Mouse (Mus musculus) left cerebral cortex, postnatal 4 days (tissue): Measurements from ENCODE around the gene Gm43951. TPM values are rescaled to one million over a fixed set of nuclear protein-coding genes. Genes with fewer than 3 reads are reported as not detected.

Experiments used
- DNase-seq: peaks from one replicate; pipeline ENCODE4 v3.0.0-alpha.2; 2022
- intact Hi-C: fragments of 180-260 bp; cut with DNase I; formaldehyde crosslinking; loops from one replicate; pipeline ENCODE4 v1.15.1; 2025
- total RNA-seq, 2 experiments: library from RNA; stranded (reverse); gene quantifications; 2 replicates each; pipeline ENCODE4 v1.2.3; 2021

Gene Gm43951
- 10 to 100 TPM; 11.8 to 12.6 TPM for total RNA-seq

- peak; percentile 28 for DNase-seq
- intact Hi-C loops, result loop anchor here (5.0 kb wide), 1 partner anchor 154 kb away; no protein-coding TSS in a partner anchor
Measured at GRCm38 (mm10) chr11:72206341-72207203, at the start of gene Gm43951. TSS of gene Gm43951 (minus strand) at chr11:72206840.

DNA sequence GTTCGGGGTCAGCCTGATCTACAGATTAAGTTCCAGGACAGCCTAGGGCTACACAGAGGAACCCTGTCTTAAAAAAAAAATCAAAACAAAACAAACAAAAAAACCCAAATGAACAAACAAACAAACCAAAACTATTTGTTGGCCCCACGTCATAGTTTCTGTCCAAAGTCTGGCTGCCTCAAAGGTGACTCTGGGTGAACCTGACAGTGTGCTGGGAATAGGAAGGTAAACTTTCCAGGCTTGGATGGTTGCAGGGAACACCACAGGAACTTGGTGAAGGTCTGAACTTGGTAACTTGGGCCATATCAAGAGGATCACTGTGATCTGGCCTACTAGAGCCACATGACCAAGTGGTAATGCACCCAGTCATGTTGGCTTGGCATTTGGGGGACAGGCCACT is 49.8 kb upstream of the Gm43951 start:
- intact Hi-C loops, result no loop called here
- no peak for DNase-seq

DNA sequence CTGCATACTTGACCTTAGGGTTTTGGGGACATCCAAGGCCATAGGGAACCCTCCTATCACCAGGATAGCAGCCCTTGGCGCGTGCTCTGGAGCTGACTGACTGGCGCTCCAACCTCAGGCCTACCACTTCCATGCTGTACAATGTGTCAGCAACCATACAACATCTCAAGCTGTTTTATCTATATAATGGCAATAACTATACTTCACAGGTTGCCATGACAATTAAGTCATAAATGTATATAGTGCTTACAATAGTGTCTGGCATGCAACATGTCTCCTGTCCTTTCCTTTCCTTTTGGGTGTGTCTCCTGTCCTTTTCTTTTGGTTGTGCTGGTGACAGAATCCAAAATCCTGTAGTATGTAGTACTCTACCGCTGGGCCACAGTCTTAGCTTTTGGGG is 49.0 kb upstream of the Gm43951 start:
- intact Hi-C loops, result no loop called here
- no peak for DNase-seq

DNA sequence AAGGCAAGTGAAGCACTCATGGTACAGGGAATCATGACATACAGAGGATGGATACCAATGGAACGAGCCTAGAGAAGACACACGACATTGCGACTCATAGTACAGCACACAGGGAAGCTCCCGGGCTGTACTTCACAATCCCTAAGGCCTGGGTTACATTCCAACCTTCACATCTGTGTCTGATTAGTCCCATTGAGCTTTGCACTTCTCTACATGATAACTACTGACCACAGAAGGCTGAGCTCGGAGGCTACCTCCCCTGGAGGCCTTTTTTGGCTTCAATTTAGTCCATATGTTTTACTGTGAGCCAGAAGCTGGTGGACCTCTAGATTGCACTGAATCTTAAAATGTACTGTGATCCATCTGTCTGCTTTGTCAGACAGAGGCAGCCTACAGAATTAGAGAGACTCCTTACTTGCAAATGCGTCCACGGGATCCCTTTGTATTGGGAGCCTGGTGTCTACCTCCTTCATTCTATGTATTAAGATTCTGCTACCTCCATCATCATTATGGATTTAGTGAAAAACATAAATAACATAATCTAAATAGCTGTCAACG is 38.6 kb upstream of the Gm43951 start:
- DNase-seq, result no peak
- intact Hi-C loops, result no loop called here

DNA sequence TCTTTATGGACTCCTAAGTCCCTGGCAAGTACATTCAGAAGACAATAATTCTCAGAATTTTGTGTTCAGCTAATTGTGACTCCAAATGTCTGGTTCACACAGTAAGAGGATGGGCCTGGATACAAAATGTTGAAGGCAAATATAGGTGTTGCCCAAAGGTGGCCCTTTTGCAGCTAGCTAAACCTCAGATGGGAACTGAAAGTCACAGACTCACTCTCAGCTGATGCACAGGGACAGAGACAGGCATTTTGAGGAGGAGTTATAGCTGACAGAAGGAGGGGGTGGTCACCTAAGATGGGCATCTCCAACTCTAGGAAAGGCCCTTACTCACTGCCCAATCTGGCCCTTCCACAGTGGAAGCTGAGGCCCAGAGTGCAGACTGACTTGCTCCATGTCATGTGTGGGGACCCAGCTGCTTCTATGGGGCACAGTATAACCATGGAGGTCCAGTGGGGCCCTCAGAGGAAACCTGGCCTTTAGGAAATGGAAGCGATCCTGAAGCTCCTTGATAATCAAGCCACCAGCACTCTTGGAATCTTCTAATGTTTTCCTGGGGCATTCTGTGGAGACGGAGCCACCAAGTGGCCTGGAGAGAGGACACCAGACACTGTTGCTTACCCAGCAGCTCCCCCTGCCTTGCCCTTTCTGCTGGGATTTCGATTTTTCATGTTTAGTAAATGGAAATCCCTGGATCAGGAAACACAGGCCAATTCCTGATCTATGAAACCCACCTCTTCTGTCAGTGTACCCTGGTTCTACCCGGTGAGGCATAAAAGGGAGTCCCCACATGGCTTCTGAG is 33.6 kb upstream of the Gm43951 start:
- intact Hi-C loops, result no loop called here

DNA sequence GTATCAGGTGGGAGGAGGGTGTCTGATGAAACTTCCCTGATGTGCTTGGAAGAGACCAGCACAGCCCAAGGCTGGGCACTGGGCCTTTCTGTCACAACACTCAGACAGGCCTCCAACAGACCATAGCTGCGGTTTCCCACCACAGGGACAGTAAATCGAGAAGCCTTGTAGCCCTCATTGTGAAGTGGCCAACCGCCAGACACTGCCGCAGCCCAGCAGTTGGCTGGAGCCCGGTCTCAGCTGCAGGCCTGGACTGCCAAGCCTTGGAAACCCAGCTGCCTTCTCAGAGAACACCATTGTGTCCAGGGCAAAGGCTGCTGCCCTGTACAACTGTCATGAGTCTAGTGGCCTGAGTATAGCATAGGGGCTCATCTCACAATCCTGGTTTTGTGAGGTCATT is 27.4 kb upstream of the Gm43951 start:
- peak; percentile 90 for DNase-seq
- intact Hi-C loops, result loop anchor here (5.0 kb wide), 1 partner anchor 33 kb away; the partner anchor contains the start of gene Slc13a5

More for the DNA sequence above, 33.6 kb upstream of the Gm43951 start:
- DNase-seq, result no peak

- intact Hi-C loops, result loop anchor here (5.0 kb wide), 1 partner anchor 34 kb away; the partner anchor contains the start of gene Slc13a5
Measured at GRCm38 (mm10) chr11:72232991-72233390, 26.4 kb upstream of the Gm43951 start.

DNA sequence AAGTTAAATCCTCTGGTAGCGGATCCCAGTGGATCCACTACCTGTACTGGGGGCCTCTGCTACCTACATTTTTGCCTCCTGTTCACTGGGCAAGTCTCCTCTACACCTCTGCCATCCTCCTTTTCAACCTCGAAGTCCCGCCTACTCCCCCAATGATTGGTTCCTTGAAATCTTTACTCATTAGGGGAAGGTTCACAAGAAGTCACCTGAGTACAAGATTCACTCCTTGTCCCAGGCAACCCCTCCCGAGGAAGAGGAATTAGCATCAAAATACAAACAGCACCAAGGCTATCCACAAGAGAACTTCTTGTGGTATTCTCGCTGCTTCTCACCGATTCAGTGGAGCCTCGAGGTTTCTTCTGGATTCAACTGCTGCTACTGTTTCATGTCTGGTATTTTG is 25.4 kb upstream of the Gm43951 start:
- intact Hi-C loops, result loop anchor here (5.0 kb wide), 1 partner anchor 35 kb away; the partner anchor contains the start of gene Slc13a5
- DNase-seq, result no peak

More at GRCm38 (mm10) chr11:72232991-72233390, 26.4 kb upstream of the Gm43951 start:
- no peak for DNase-seq

DNA sequence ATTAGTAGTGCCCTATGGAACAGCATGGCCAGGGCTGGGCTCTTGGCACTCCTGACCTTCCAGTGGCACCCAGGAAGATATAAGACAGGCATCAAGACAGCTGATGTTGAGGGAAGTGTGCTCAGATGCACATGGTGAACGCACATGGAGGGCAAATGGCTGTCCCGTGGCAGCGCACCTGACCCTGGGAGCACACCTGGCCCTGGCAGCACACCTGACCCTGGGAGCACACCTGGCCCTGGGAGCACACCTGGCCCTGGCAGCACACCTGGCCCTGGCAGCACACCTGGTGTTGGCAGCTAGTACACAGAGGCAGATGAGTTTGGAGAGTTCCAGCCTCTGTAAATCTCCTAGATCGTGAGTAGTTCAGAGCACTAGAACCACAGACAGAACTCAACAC is 21.9 kb upstream of the Gm43951 start:
- intact Hi-C loops, result loop anchor here (10.0 kb wide), 2 partner anchors 116 to 336 kb away; no protein-coding TSS in a partner anchor
- no peak for DNase-seq

GRCm38 (mm10) chr11:72226901-72227300 is 20.3 kb upstream of the Gm43951 start:
- peak; percentile 27 for DNase-seq
- intact Hi-C loops, result loop anchor here (10.0 kb wide), 2 partner anchors 118 to 338 kb away; no protein-coding TSS in a partner anchor

- peak; percentile 96 for DNase-seq
- intact Hi-C loops, result loop anchor here (10.0 kb wide), 2 partner anchors 119 to 339 kb away; no protein-coding TSS in a partner anchor
Measured at GRCm38 (mm10) chr11:72226020-72226791, 19.6 kb upstream of the Gm43951 start.

- DNase-seq, result peak; percentile 88
- intact Hi-C loops, result loop anchor here (5.0 to 10.0 kb wide), 3 partner anchors 120 to 340 kb away; no protein-coding TSS in a partner anchor
Measured at GRCm38 (mm10) chr11:72224865-72225264, 18.2 kb upstream of the Gm43951 start.

DNA sequence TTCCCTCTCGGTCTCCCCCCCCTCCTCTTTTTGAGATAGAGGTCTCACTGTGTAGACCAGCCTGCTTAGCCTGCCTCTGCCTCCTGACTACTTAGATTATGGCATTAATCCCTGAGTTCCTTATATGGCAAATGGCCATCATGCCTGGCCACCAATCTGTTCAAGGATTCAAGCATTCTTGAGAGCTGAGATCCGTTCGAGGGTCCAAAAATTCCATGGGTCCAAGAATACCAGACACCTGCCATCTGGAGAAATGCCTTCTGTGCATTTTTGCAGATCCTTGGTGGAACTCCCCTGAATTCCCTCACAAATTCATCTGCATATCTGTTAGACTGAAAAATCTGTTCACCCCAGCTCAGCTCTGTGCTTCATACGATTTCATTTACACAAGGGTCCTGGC is 16.8 kb upstream of the Gm43951 start:
- no peak for DNase-seq
- intact Hi-C loops, result loop anchor here (5.0 to 10.0 kb wide), 3 partner anchors 121 to 341 kb away; no protein-coding TSS in a partner anchor

- peak; percentile 80 for DNase-seq
- intact Hi-C loops, result loop anchor here (5.0 to 10.0 kb wide), 3 partner anchors 124 to 344 kb away; no protein-coding TSS in a partner anchor
Measured at GRCm38 (mm10) chr11:72221278-72221677, 14.6 kb upstream of the Gm43951 start.

DNA sequence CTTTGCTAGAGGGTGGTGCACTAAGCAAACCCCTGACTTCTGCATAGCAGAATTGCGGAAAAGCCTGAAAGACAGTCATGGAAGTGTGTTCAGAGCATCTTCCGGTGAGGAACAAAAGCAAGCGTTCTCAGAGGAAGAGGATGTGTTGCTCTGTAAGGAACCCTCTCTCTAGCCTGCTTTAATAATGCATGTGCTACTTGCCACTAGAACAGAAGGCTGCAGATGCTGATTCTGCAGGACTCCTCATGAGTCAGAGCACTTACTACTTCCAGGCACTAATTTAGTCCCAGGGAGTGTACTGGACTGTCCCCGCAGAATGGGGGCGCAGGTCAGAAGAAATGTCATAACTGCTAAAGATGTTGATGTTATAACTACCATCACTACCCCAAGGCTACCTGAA is 10.5 kb upstream of the Gm43951 start:
- intact Hi-C loops, result no loop called here
- no peak for DNase-seq

DNA sequence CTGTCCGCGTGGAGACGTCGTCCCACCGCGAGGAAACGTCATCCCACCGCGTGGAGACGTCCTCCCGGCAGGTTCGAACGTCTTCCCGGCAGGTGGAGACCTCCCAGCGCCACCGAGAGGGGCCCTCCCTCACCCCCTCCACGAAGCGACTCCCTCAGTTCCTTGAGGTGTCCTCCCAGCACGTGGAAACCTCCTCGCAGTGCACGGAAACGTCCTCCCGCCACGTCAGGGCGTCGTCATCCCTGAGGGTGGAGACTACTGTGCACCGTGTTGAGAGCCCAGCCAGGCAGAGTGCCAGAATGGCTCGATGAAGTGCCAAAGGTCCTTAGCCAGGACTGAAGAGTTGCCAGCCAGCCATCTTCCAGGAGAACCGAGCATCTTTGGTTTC is 8.8 kb upstream of the Gm43951 start, which contains the start of gene Med31:
Gene Med31 (minus strand): TSS at position 183 of the 388 bp plus-strand sequence.
- DNase-seq, result peak; percentile 86
- intact Hi-C loops, result no loop called here

DNA sequence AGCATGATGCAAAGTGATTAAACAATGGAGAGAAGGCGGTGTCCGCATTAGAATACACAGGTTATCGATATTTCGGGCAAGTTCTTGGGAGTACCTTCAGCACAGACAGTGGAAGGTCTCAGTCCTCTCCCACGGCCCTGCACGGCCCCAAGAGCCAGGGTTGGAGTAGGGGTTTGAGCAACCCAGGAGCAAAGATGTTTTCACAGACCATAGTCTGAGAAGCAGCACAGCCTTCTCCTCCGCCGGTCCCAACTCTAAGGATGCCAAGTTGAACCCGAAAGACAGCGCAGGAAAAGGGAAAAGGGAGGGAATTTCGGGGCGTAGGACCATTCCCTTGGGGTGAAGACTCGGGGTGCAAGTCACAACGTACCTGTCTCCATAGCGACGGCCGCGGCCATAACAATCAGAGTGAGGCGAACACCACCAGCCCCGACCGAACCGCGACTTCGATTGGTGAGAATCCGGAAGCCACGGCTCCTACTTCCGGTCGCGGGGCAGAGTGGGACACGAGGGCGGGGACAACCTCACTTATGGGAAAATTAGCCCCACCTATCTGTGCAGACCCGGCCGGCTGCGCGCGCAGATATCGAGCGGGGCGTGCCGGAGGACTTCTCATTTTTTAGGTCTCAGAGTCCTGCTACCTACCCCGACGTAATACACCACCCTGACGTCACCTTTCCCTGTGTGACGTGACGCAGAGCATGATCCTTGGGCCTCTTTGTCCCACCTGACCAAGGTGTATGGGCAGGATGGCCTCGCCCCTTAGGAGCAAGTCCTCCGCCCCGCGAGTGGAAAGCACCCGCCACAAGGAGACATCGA is 8.2 kb upstream of the Gm43951 start:
- DNase-seq, result peak; percentile 98
- intact Hi-C loops, result no loop called here

DNA sequence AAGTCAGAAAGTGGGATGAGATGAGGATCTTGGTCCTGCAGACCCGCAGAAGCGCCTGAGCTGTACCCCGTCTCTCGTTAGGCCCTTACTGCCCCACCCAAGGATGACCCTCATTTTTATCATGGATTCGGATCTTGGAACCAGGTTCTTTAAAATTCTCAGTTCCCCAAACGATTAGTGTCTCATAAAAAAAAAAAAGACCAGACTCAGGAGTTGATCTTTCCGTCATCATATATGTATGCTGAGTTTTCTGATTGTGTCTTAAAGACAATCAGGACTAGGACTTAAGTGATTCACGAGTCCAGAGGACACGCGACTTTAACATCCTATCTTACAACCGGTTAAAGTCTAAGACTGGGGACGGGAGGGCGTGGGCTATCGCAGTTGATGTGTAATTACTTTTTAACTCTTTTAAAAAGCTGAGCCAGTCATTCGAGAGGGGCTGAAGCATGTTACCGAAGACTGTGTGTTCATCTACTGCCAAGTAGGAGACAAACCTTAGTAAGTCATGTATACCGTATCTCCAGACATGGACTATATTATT is 1.3 kb upstream of the Gm43951 start:
- intact Hi-C loops, result loop anchor here (5.0 kb wide), 1 partner anchor 156 kb away; no protein-coding TSS in a partner anchor

More for the DNA sequence above, 1.3 kb upstream of the Gm43951 start:
- no peak for DNase-seq
